Mouse (Mus musculus): ENCODE measurements around the gene Homez.

- TF ChIP-seq CTCF (IDR thresholded peaks at IDR 0.05; ENCODE audit: low read depth, low read length) (no peak), POLR2A (IDR thresholded peaks at IDR 0.05; ENCODE audit: borderline replicate concordance, low read depth, low read length) (no peak)
Observed at GRCm38 (mm10) chr14:54876539-54877047, 5.8 kb upstream of the Homez start.

Data from bone marrow macrophage, adult 2 months (primary cell).